Mouse (Mus musculus) limb, embryonic 12.5 days (tissue): ENCODE results near the gene Zdhhc16. TPM values are rescaled to one million over a fixed set of nuclear protein-coding genes. Genes with fewer than 3 reads are reported as not detected.
A peak's percentile ranks its signal among the peaks of the same experiment; 100 is the strongest.

Experiments used
- ATAC-seq: fragments of 200-750 bp; cut with Nextera tagmentation; 2 replicates; pipeline ENCODE4 v1.8.0; 2017; ENCODE audit warnings: low read depth, moderate TSS enrichment; ENCODE audit not compliant: insufficient number of reproducible peaks, insufficient read depth, low FRiP score, low TSS enrichment
- H3K27ac ChIP-seq: fragments of 300-500 bp; sonication (generic); 2 replicates; pipeline ENCODE4 v1.5.1; 2016; ENCODE audit warnings: mild to moderate bottlenecking, moderate library complexity
- H3K27me3 ChIP-seq: fragments of 300-500 bp; sonication (generic); 2 replicates; pipeline ENCODE4 v1.6.1; 2016; ENCODE audit warnings: mild to moderate bottlenecking, moderate library complexity
- H3K36me3 ChIP-seq: fragments of 300-500 bp; sonication (generic); 2 replicates; pipeline ENCODE4 v1.6.1; 2016; ENCODE audit warnings: mild to moderate bottlenecking, moderate library complexity
- H3K4me1 ChIP-seq: fragments of 300-500 bp; sonication (generic); replicated peaks from 2 replicates; pipeline ENCODE4 v1.6.1; 2016
- H3K4me2 ChIP-seq: fragments of 300-500 bp; sonication (generic); 2 replicates; pipeline ENCODE4 v1.6.1; 2016; ENCODE audit warnings: mild to moderate bottlenecking, moderate library complexity
- H3K4me3 ChIP-seq: fragments of 300-500 bp; sonication (generic); replicated peaks from 2 replicates; pipeline ENCODE4 v1.5.1; 2016; ENCODE audit warnings: mild to moderate bottlenecking
- H3K9ac ChIP-seq: fragments of 300-500 bp; sonication (generic); replicated peaks from 2 replicates; pipeline ENCODE4 v1.6.1; 2016; ENCODE audit warnings: mild to moderate bottlenecking, moderate library complexity
- H3K9me3 ChIP-seq: fragments of 300-500 bp; sonication (generic); 2 replicates; pipeline ENCODE4 v1.6.1; 2016; ENCODE audit warnings: mild to moderate bottlenecking, moderate library complexity
- WGBS: fragments of 180-500 bp; shearing (Covaris S2); methylation state at CpG from one replicate; pipeline ENCODE4 v1.1.7; 2016; 5-methylcytosine and 5-hydroxymethylcytosine counted together
- polyA plus RNA-seq: library from polyadenylated mRNA; unstranded; fragments of >200 nt; fragmentation: Nextera tagmentation; extraction: Ambion mirVana; gene quantifications from 2 replicates; pipeline ENCODE4 v1.2.1, GENCODE M21; 2016

Zdhhc16 gene
- polyA plus RNA-seq, 1 experiment from 2014 or later, result 87.6 TPM

GRCm38 (mm10) chr19:41973891-41974794 is 40.9 kb downstream of the Zdhhc16 start:
- Histone ChIP-seq H3K27me3 (no peaks in the 10 kb centered on the region), H3K4me2 (no peak overlapping the region), H3K4me1 (peaks cover 22% of the 10 kb centered on the region), H3K4me3 (no peak overlapping the region), H3K9ac (no peak overlapping the region), H3K27ac (no peak overlapping the region), H3K36me3 (peaks cover 12% of the 10 kb centered on the region), H3K9me3 (no peaks in the 10 kb centered on the region)
- WGBS, result 68% methylated on average over 13 of the region's 13 CpGs
- ATAC-seq, result no peak

- Histone ChIP-seq H3K27ac (peak overlapping the region; percentile 88), H3K27me3 (peaks cover 6% of the 10 kb centered on the region; the same call in 1 of the 2 replicates), H3K9ac (peak overlapping the region; percentile 69), H3K4me3 (peak overlapping the region; percentile 85), H3K4me1 (peaks cover 46% of the 10 kb centered on the region), H3K36me3 (no peaks in the 10 kb centered on the region), H3K9me3 (no peaks in the 10 kb centered on the region), H3K4me2 (peak overlapping the region; percentile 85)
- under 1% methylated on average over 16 of the region's 16 CpGs for WGBS
- ATAC-seq, result peak; percentile 0; the same call in 1 of the 2 replicates
Measured at GRCm38 (mm10) chr19:41980422-41980818, 47.1 kb downstream of the Zdhhc16 start.

GRCm38 (mm10) chr19:41980819-41981594 is 47.7 kb downstream of the Zdhhc16 start, which contains the start of gene Mms19:
Mms19 (minus strand) TSS chr19:41981157.
- peak within 1 kb of the TSS; percentile 85 for H3K4me3 ChIP-seq
- peak within 1 kb of the TSS; percentile 88 for H3K27ac ChIP-seq
- peak within 1 kb of the TSS; percentile 85 for H3K4me2 ChIP-seq
- H3K9me3 ChIP-seq, result no peaks in the 10 kb centered on the region
- H3K9ac ChIP-seq, result peak within 1 kb of the TSS; percentile 80
- H3K4me1 ChIP-seq, result peaks cover 46% of the 10 kb centered on the region
- peaks cover 6% of the 10 kb centered on the region; the same call in 1 of the 2 replicates for H3K27me3 ChIP-seq
- under 1% methylated on average over 62 of the region's 68 CpGs for WGBS
- H3K36me3 ChIP-seq, result 0 out of 2 replicates have a peak, but pooled peaks cover 3% of the 10 kb centered on the region
- ATAC-seq, result peak; percentile 95

- no peaks in the 10 kb centered on the region for H3K9me3 ChIP-seq
- ATAC-seq, result no peak; the same call in 1 of the 2 replicates
- H3K4me3 ChIP-seq, result peak within 1 kb of the TSS; percentile 85
- peaks cover 44% of the 10 kb centered on the region for H3K4me1 ChIP-seq
- peak within 1 kb of the TSS; percentile 88 for H3K27ac ChIP-seq
- H3K4me2 ChIP-seq, result peak within 1 kb of the TSS; percentile 85
- peak within 1 kb of the TSS; percentile 80 for H3K9ac ChIP-seq
- H3K36me3 ChIP-seq, result 0 out of 2 replicates have a peak, but pooled peaks cover 3% of the 10 kb centered on the region
- H3K27me3 ChIP-seq, result peaks cover 6% of the 10 kb centered on the region; the same call in 1 of the 2 replicates
- under 1% methylated on average over 33 of the region's 33 CpGs for WGBS
Measured at GRCm38 (mm10) chr19:41981595-41981927, 48.3 kb downstream of the Zdhhc16 start, which contains the start of gene Ubtd1. Ubtd1 (plus strand) TSS chr19:41981763.

DNA sequence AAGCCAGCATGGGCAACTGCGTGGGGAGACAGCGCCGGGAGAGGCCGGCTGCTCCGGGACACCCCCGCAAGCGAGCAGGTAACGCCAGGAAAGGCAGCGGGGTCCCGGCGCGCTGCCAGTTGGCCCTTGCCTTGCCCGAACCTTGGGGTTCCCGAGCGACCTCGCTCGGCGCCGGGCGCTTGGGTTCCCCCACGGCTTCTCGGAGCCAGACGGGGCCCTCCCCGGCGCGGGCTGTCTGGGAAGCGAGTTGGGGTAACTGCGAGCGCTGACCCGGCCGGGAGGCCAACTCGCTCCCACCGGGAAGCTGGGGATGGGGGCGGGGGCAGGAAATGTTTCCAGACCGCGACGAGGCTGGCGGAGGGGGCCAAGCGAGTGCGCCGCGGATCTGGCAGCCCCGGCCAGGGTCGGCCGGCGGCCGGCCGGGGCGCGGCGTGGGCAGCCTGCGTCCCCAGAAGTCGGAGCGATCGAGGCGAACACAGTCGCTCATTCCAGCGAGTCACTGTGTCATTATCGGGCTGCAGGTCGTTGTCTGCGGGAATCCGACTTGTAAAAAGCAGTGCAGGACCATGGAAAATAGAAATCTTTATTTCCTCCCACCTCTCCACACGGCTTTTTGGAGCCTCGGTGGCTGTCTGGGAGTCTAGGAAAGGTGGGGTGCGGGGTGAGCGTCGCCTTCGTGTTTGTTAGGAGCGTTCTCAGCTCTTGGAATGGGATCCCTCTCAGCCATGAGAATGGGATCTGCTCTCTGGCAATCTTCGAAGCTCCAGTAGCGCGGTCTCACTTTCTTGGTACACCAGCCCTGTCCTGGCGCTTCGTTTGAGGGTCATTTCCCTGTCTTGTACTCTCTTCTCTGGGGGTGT is 48.9 kb downstream of the Zdhhc16 start:
- Histone ChIP-seq H3K9ac (peak overlapping the region; percentile 80), H3K36me3 (0 out of 2 replicates have a peak, but pooled peaks cover 3% of the 10 kb centered on the region), H3K4me1 (peaks cover 38% of the 10 kb centered on the region), H3K27ac (peak overlapping the region; percentile 88), H3K4me2 (peak overlapping the region; percentile 85), H3K4me3 (peak overlapping the region; percentile 85), H3K9me3 (no peaks in the 10 kb centered on the region), H3K27me3 (peaks cover 6% of the 10 kb centered on the region; the same call in 1 of the 2 replicates)
- under 1% methylated on average over 69 of the region's 74 CpGs for WGBS
- ATAC-seq, result no peak

DNA sequence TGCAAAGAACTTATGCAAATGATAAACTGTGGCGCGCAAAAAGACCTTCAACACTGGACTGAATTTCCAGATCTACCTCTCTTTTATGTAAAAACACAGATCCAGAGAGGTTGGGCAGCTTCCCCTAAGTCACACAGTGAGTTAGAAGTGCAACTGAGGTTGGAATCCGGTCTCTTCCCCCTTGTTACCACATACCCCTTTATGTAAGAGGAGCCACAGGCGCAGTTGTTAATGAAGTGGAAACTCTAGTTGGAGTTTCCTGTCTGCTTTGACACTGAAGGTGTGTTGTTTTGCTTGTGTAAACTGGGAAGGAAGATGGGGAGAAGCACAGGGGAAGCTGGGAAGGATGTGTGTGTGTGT is 49.5 kb downstream of the Zdhhc16 start:
- Histone ChIP-seq H3K4me2 (peak overlapping the region; percentile 85), H3K9me3 (no peaks in the 10 kb centered on the region), H3K27me3 (peaks cover 6% of the 10 kb centered on the region; the same call in 1 of the 2 replicates), H3K4me1 (peaks cover 32% of the 10 kb centered on the region), H3K4me3 (peak overlapping the region; percentile 85), H3K36me3 (0 out of 2 replicates have a peak, but pooled peaks cover 3% of the 10 kb centered on the region), H3K9ac (peak overlapping the region; percentile 80), H3K27ac (peak overlapping the region; percentile 88; the same call in 1 of the 2 replicates)
- no peak for ATAC-seq
- WGBS, result 5% methylated on average over 4 of the region's 4 CpGs

- Histone ChIP-seq H3K4me1 (peaks cover 15% of the 10 kb centered on the region), H3K27ac (no peak overlapping the region), H3K9ac (no peak overlapping the region), H3K4me3 (no peak overlapping the region), H3K36me3 (0 out of 2 replicates have a peak, but pooled peaks cover 3% of the 10 kb centered on the region), H3K9me3 (no peaks in the 10 kb centered on the region), H3K4me2 (no peak overlapping the region), H3K27me3 (peaks cover 6% of the 10 kb centered on the region; the same call in 1 of the 2 replicates)
- ATAC-seq, result no peak
- 86% methylated on average over 5 of the region's 5 CpGs for WGBS
Measured at GRCm38 (mm10) chr19:41985994-41986393, 52.7 kb downstream of the Zdhhc16 start.

GRCm38 (mm10) chr19:41987206-41987605 is 53.9 kb downstream of the Zdhhc16 start:
- no peak overlapping the region for H3K4me2 ChIP-seq
- H3K4me1 ChIP-seq, result peaks cover 16% of the 10 kb centered on the region
- H3K27ac ChIP-seq, result no peak overlapping the region
- 76% methylated on average over 4 of the region's 4 CpGs for WGBS
- H3K4me3 ChIP-seq, result no peak overlapping the region
- ATAC-seq, result no peak
- 0 out of 2 replicates have a peak, but pooled peaks cover 3% of the 10 kb centered on the region for H3K36me3 ChIP-seq
- H3K27me3 ChIP-seq, result peaks cover 6% of the 10 kb centered on the region; the same call in 1 of the 2 replicates
- H3K9me3 ChIP-seq, result no peaks in the 10 kb centered on the region
- H3K9ac ChIP-seq, result no peak overlapping the region

GRCm38 (mm10) chr19:41989810-41990209 is 56.5 kb downstream of the Zdhhc16 start:
- WGBS, result 75% methylated on average over 6 of the region's 6 CpGs
- no peak for ATAC-seq

DNA sequence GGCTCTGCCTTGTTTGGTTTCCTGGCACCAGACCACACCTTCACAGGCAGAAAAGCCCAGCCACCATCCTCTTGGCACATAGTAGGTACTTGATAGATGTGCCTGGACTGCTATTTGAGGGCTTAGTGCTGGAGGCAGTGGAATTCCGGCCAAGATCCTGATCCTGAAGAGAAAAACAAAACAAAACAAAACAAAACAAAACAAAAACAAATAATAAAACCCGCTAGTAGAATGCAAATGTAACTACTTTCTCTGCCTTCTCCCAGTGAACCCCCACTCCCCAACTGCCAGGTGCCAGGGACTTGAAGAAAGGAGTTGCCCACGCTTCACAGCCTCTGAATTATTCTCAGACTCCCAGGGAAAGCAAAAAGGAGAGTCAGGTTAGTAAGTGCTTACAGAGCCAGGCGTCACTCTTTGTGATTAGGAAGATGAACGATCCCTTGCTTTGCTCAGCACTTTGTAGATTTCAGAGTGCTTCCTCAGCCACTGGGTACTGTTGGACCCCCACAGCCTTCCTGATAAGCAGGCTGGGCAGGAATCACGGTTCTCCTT is 58.7 kb downstream of the Zdhhc16 start:
- Histone ChIP-seq H3K27ac (no peak overlapping the region), H3K9ac (no peak overlapping the region), H3K4me1 (peaks cover 28% of the 10 kb centered on the region), H3K4me2 (no peak overlapping the region), H3K36me3 (no peaks in the 10 kb centered on the region), H3K4me3 (no peak overlapping the region), H3K9me3 (no peaks in the 10 kb centered on the region), H3K27me3 (no peaks in the 10 kb centered on the region)
- no peak for ATAC-seq
- WGBS, result 35% methylated on average over 6 of the region's 6 CpGs

More at GRCm38 (mm10) chr19:41989810-41990209, 56.5 kb downstream of the Zdhhc16 start:
- 0 out of 2 replicates have a peak, but pooled peaks cover 3% of the 10 kb centered on the region for H3K36me3 ChIP-seq
- H3K27me3 ChIP-seq, result no peaks in the 10 kb centered on the region
- H3K4me1 ChIP-seq, result peaks cover 11% of the 10 kb centered on the region
- H3K27ac ChIP-seq, result no peak overlapping the region
- no peak overlapping the region for H3K4me2 ChIP-seq
- no peaks in the 10 kb centered on the region for H3K9me3 ChIP-seq
- H3K9ac ChIP-seq, result no peak overlapping the region
- H3K4me3 ChIP-seq, result no peak overlapping the region
